Mouse (Mus musculus): ENCODE results near the gene Acer3. TPM values are rescaled to one million over a fixed set of nuclear protein-coding genes. Genes with fewer than 3 reads are reported as not detected.
A peak's percentile ranks its signal among the peaks of the same experiment; 100 is the strongest.

Gene Acer3
- polyA plus RNA-seq, 1 experiment from 2014 or later: 35.2 TPM

GRCm38 (mm10) chr7:98176322-98177070 is 144.5 kb downstream of the Acer3 start:
- Histone ChIP-seq H3K27ac (ENCODE audit: low read depth, low read length) (peak overlapping the region; percentile 85), H3K4me1 (replicated peaks; ENCODE audit: control insufficient read depth, insufficient read depth, low read length) (peaks cover 62% of the 10 kb centered on the region), H3K27me3 (replicated peaks; ENCODE audit: control insufficient read depth, insufficient read depth, low read length) (no peaks in the 10 kb centered on the region), H3K4me3 (ENCODE audit: low read depth, low read length) (peak overlapping the region; percentile 82), H3K9me3 (ENCODE audit: control insufficient read depth, low read length) (no peaks in the 10 kb centered on the region), H3K9ac (ENCODE audit: low read depth, low read length) (peak overlapping the region; percentile 76), H3K36me3 (ENCODE audit: control insufficient read depth, insufficient read depth, low read length) (no peaks in the 10 kb centered on the region), H3K4me2 (peak overlapping the region; percentile 88)
- ATAC-seq (replicated peaks; ENCODE audit: low FRiP score) (peak; percentile 25; the same call in 1 of the 2 replicates), DNase-seq (ENCODE audit: low spot score) (no peak)
- WGBS: 58% methylated on average over 8 of the region's 8 CpGs

- ATAC-seq (replicated peaks; ENCODE audit: low FRiP score) (peak; percentile 73), DNase-seq (ENCODE audit: low spot score) (no peak)
- Histone ChIP-seq H3K4me3 (ENCODE audit: low read depth, low read length) (peak overlapping the region; percentile 41), H3K27ac (ENCODE audit: low read depth, low read length) (peak overlapping the region; percentile 85), H3K4me2 (peak overlapping the region; percentile 88), H3K9ac (ENCODE audit: low read depth, low read length) (peak overlapping the region; percentile 76), H3K4me1 (replicated peaks; ENCODE audit: control insufficient read depth, insufficient read depth, low read length) (peaks cover 75% of the 10 kb centered on the region), H3K36me3 (ENCODE audit: control insufficient read depth, insufficient read depth, low read length) (no peaks in the 10 kb centered on the region), H3K27me3 (replicated peaks; ENCODE audit: control insufficient read depth, insufficient read depth, low read length) (no peaks in the 10 kb centered on the region), H3K9me3 (ENCODE audit: control insufficient read depth, low read length) (no peaks in the 10 kb centered on the region)
- 57% methylated on average over 4 of the region's 4 CpGs for WGBS
Measured at GRCm38 (mm10) chr7:98174883-98175755, 145.9 kb downstream of the Acer3 start.

- peaks cover 80% of the 10 kb centered on the region for H3K4me1 ChIP-seq (replicated peaks; ENCODE audit: control insufficient read depth, insufficient read depth, low read length)
- ATAC-seq (replicated peaks; ENCODE audit: low FRiP score) (no peak), DNase-seq (ENCODE audit: low spot score) (no peak)
- WGBS: 22% methylated on average over 4 of the region's 4 CpGs
- peak overlapping the region; percentile 43 for H3K4me2 ChIP-seq
- no peaks in the 10 kb centered on the region; the same call in 1 of the 2 replicates for H3K36me3 ChIP-seq (ENCODE audit: control insufficient read depth, insufficient read depth, low read length)
- H3K9ac ChIP-seq (ENCODE audit: low read depth, low read length): peak overlapping the region; percentile 49
- no peaks in the 10 kb centered on the region for H3K27me3 ChIP-seq (replicated peaks; ENCODE audit: control insufficient read depth, insufficient read depth, low read length)
- H3K4me3 ChIP-seq (ENCODE audit: low read depth, low read length): no peak overlapping the region
- H3K9me3 ChIP-seq (ENCODE audit: control insufficient read depth, low read length): no peaks in the 10 kb centered on the region
- H3K27ac ChIP-seq (ENCODE audit: low read depth, low read length): peak overlapping the region; percentile 63; the same call in 1 of the 2 replicates
Measured at GRCm38 (mm10) chr7:98173408-98173807, 147.6 kb downstream of the Acer3 start.

GRCm38 (mm10) chr7:98172661-98173060 is 148.3 kb downstream of the Acer3 start:
- Histone ChIP-seq H3K27me3 (replicated peaks; ENCODE audit: control insufficient read depth, insufficient read depth, low read length) (no peaks in the 10 kb centered on the region), H3K9ac (ENCODE audit: low read depth, low read length) (peak overlapping the region; percentile 49), H3K9me3 (ENCODE audit: control insufficient read depth, low read length) (no peaks in the 10 kb centered on the region), H3K27ac (ENCODE audit: low read depth, low read length) (peak overlapping the region; percentile 85), H3K4me1 (replicated peaks; ENCODE audit: control insufficient read depth, insufficient read depth, low read length) (peaks cover 79% of the 10 kb centered on the region), H3K4me2 (no peak overlapping the region), H3K4me3 (ENCODE audit: low read depth, low read length) (no peak overlapping the region), H3K36me3 (ENCODE audit: control insufficient read depth, insufficient read depth, low read length) (no peaks in the 10 kb centered on the region; the same call in 1 of the 2 replicates)
- DNase-seq (ENCODE audit: low spot score) (no peak), ATAC-seq (replicated peaks; ENCODE audit: low FRiP score) (no peak)
- 89% methylated on average over 8 of the region's 8 CpGs for WGBS

- Histone ChIP-seq H3K4me3 (ENCODE audit: low read depth, low read length) (peak overlapping the region; percentile 20; the same call in 1 of the 2 replicates), H3K9ac (ENCODE audit: low read depth, low read length) (peak overlapping the region; percentile 59), H3K27ac (ENCODE audit: low read depth, low read length) (peak overlapping the region; percentile 85), H3K9me3 (ENCODE audit: control insufficient read depth, low read length) (no peaks in the 10 kb centered on the region), H3K4me2 (peak overlapping the region; percentile 68), H3K36me3 (ENCODE audit: control insufficient read depth, insufficient read depth, low read length) (no peaks in the 10 kb centered on the region; the same call in 1 of the 2 replicates), H3K4me1 (replicated peaks; ENCODE audit: control insufficient read depth, insufficient read depth, low read length) (peaks cover 67% of the 10 kb centered on the region), H3K27me3 (replicated peaks; ENCODE audit: control insufficient read depth, insufficient read depth, low read length) (no peaks in the 10 kb centered on the region)
- ATAC-seq (replicated peaks; ENCODE audit: low FRiP score): peak; percentile 83
- 25% methylated on average over 6 of the region's 6 CpGs for WGBS
- no peak for DNase-seq (ENCODE audit: low spot score)
Measured at GRCm38 (mm10) chr7:98171141-98172073, 149.6 kb downstream of the Acer3 start.

GRCm38 (mm10) chr7:98164999-98165528 is 155.9 kb downstream of the Acer3 start:
- Histone ChIP-seq H3K27ac (ENCODE audit: low read depth, low read length) (peak overlapping the region; percentile 19; the same call in 1 of the 2 replicates), H3K27me3 (replicated peaks; ENCODE audit: control insufficient read depth, insufficient read depth, low read length) (no peaks in the 10 kb centered on the region), H3K9me3 (ENCODE audit: control insufficient read depth, low read length) (no peaks in the 10 kb centered on the region), H3K9ac (ENCODE audit: low read depth, low read length) (peak overlapping the region; percentile 40; the same call in 1 of the 2 replicates), H3K36me3 (ENCODE audit: control insufficient read depth, insufficient read depth, low read length) (peaks cover 2% of the 10 kb centered on the region; the same call in 1 of the 2 replicates), H3K4me1 (replicated peaks; ENCODE audit: control insufficient read depth, insufficient read depth, low read length) (peaks cover 50% of the 10 kb centered on the region), H3K4me3 (ENCODE audit: low read depth, low read length) (no peak overlapping the region), H3K4me2 (peak overlapping the region; percentile 37)
- ATAC-seq (replicated peaks; ENCODE audit: low FRiP score): peak; percentile 62
- WGBS: 54% methylated on average over 10 of the region's 10 CpGs
- no peak for DNase-seq (ENCODE audit: low spot score)

- WGBS: 80% methylated on average over 9 of the region's 9 CpGs
- Histone ChIP-seq H3K27ac (ENCODE audit: low read depth, low read length) (no peak overlapping the region), H3K9ac (ENCODE audit: low read depth, low read length) (0 out of 2 replicates have a peak overlapping the region, but pooled peaks have one; percentile 40), H3K4me1 (replicated peaks; ENCODE audit: control insufficient read depth, insufficient read depth, low read length) (peaks cover 49% of the 10 kb centered on the region), H3K9me3 (ENCODE audit: control insufficient read depth, low read length) (no peaks in the 10 kb centered on the region), H3K36me3 (ENCODE audit: control insufficient read depth, insufficient read depth, low read length) (0 out of 2 replicates have a peak, but pooled peaks cover 2% of the 10 kb centered on the region), H3K4me2 (peak overlapping the region; percentile 37; the same call in 1 of the 2 replicates), H3K27me3 (replicated peaks; ENCODE audit: control insufficient read depth, insufficient read depth, low read length) (no peaks in the 10 kb centered on the region), H3K4me3 (ENCODE audit: low read depth, low read length) (no peak overlapping the region)
- ATAC-seq (replicated peaks; ENCODE audit: low FRiP score) (no peak), DNase-seq (ENCODE audit: low spot score) (no peak)
Measured at GRCm38 (mm10) chr7:98164382-98164998, 156.5 kb downstream of the Acer3 start.
